Mouse (Mus musculus): Measurements from ENCODE around the gene Timp4. TPM values are rescaled to one million over a fixed set of nuclear protein-coding genes. Genes with fewer than 3 reads are reported as not detected.

The Timp4 gene
- polyA plus RNA-seq, 1 experiment from 2014 or later, result 0.23 TPM

GRCm38 (mm10) chr6:115213129-115213528, 38.9 kb downstream of the Timp4 start:
- H3K4me2 ChIP-seq, result no peak overlapping the region
- H3K27me3 ChIP-seq, result no peaks in the 10 kb centered on the region
- WGBS, result 65% methylated on average over 5 of the region's 5 CpGs
- H3K9ac ChIP-seq, result no peak overlapping the region
- H3K27ac ChIP-seq, result no peak overlapping the region
- H3K9me3 ChIP-seq, result no peaks in the 10 kb centered on the region
- H3K4me1 ChIP-seq, result no peaks in the 10 kb centered on the region
- ATAC-seq (ENCODE audit: low FRiP score), result no peak
- no peak overlapping the region for H3K4me3 ChIP-seq (replicated peaks)
- no peaks in the 10 kb centered on the region for H3K36me3 ChIP-seq (replicated peaks)

DNA sequence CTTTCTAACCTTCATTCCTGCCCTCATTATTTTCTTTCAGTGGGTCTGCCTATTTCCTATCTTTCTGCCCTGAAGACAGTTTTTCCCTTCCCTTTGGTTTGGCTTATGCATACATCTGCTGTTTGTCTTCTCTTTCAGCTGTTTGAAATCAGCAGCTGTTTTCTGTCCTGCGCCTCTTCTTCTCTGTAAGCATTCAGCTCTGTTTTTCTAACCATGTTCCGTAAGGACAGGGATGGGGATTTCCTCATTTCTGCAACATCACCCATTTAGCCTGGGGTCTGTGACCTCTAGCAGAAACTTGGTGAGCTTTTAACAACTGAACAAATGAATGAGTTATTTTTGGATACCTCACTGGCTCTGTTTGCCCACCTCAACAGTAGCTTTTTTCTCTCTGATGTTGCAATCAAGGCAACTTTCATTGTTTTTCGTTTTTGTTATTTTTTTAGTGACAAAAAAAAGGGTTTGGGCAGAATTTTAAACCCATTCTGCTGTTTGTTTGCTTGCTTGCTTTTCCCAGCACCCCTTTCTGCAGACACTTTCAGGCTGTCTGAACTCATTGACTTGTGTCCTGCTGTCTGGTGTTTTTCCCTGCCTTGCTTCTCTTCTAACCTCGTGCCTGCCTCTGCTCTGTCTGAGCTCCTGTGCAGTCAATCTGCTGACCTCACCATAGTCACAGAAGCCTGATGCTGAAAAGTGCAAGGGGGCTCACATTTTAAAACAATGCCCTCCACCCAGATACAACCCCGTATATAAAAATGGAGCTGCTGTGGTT, 39.7 kb downstream of the Timp4 start:
- ATAC-seq (ENCODE audit: low FRiP score), result no peak
- no peaks in the 10 kb centered on the region for H3K9me3 ChIP-seq
- no peaks in the 10 kb centered on the region for H3K4me1 ChIP-seq
- no peaks in the 10 kb centered on the region for H3K36me3 ChIP-seq (replicated peaks)
- H3K4me2 ChIP-seq, result no peak overlapping the region
- H3K27me3 ChIP-seq, result no peaks in the 10 kb centered on the region
- WGBS, result 67% methylated on average over 5 of the region's 5 CpGs
- H3K9ac ChIP-seq, result no peak overlapping the region
- no peak overlapping the region for H3K4me3 ChIP-seq (replicated peaks)
- H3K27ac ChIP-seq, result no peak overlapping the region

DNA sequence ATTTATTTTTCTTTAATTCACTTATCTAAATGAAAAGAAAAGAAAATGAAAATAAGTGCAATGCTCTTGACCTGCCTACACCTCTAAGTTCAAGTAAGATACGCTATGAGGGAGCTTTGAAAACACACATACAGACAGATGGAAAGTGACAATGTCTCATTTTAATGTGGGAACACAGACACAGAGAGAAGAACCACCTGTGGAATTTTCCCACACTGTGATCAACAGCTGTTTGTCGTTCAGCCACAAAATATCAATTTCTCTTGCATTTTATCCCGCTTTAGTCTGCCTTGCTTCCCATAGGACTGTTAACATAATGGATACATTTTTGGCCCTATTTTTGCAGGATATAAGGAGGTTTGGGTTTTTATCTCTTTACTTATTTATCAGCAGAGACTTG, 41.2 kb downstream of the Timp4 start:
- Histone ChIP-seq H3K4me3 (replicated peaks) (no peak overlapping the region), H3K4me2 (no peak overlapping the region), H3K9me3 (no peaks in the 10 kb centered on the region), H3K9ac (no peak overlapping the region), H3K27ac (no peak overlapping the region), H3K4me1 (no peaks in the 10 kb centered on the region), H3K27me3 (no peaks in the 10 kb centered on the region), H3K36me3 (replicated peaks) (no peaks in the 10 kb centered on the region)
- WGBS, result 88% methylated on average over 3 of the region's 3 CpGs
- no peak for ATAC-seq (ENCODE audit: low FRiP score)

DNA sequence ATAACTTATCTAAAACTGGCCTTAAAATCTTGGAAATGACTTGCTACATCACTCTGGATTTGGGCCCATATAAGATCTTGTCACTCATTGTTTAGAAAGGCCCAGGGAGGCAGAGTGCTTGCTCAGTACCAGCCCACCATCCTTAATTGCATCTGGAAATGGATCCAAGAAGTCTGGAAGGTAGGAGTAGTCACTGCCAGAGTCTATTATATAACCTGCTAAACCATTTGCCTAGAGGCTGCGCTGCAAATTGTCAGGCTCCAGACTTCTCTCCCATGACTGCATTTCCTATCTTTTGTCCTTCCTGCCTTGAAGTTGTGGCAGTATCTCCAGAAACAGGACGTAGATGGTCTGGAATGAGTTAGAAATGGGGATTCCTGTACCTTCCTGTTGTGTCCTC, 41.8 kb downstream of the Timp4 start:
- Histone ChIP-seq H3K4me2 (no peak overlapping the region), H3K27ac (no peak overlapping the region), H3K9me3 (no peaks in the 10 kb centered on the region), H3K4me1 (no peaks in the 10 kb centered on the region), H3K4me3 (replicated peaks) (no peak overlapping the region), H3K27me3 (no peaks in the 10 kb centered on the region), H3K36me3 (replicated peaks) (no peaks in the 10 kb centered on the region), H3K9ac (no peak overlapping the region)
- WGBS, result 93% methylated on average over 2 of the region's 2 CpGs
- ATAC-seq (ENCODE audit: low FRiP score), result no peak

DNA sequence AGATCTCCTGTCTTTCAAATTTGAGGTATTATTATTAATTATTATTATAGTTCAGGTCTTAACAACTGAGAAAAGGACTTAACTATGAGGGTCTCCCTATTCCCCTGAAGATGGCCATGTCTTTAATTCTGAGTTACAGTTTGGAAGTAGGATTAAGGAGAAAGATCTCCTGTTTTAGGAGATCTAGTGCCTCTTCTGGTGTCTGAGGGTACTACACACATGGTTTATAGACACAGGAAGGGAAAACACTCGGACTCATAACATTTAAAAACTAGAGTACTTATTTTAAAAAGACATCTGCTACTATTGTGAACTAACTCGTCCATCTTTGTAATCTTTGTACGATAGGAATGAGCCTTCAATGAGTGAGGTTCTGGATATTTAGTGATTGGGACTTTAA, 49.0 kb downstream of the Timp4 start:
- Histone ChIP-seq H3K27ac (no peak overlapping the region), H3K9ac (no peak overlapping the region), H3K4me2 (no peak overlapping the region), H3K4me1 (no peaks in the 10 kb centered on the region), H3K36me3 (replicated peaks) (no peaks in the 10 kb centered on the region), H3K9me3 (no peaks in the 10 kb centered on the region), H3K27me3 (no peaks in the 10 kb centered on the region), H3K4me3 (replicated peaks) (no peak overlapping the region)
- ATAC-seq (ENCODE audit: low FRiP score), result no peak
- WGBS, result 72% methylated on average over 3 of the region's 3 CpGs

DNA sequence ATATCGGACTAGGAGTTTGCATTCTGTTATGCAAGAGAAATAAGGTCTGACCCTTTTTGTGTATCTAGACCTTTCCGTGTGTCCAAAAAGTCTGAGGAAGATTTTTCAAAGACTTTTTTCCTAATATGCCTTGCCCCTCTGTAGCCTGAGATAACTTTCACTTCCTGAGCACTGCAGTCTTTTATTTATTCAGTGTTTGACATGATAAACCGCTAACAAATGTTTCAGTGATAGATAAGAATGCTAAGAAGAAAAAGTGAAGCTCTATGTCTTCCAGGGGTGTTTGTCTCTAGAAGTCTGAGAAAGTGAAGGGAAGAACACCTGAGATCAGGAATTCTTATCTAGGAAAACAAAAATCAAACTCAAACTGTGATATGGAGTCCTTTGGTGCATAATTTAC, 51.3 kb downstream of the Timp4 start:
- H3K36me3 ChIP-seq (replicated peaks), result no peaks in the 10 kb centered on the region
- H3K4me3 ChIP-seq (replicated peaks), result no peak overlapping the region
- no peak for ATAC-seq (ENCODE audit: low FRiP score)
- no peaks in the 10 kb centered on the region for H3K27me3 ChIP-seq
- no peak overlapping the region for H3K9ac ChIP-seq
- 92% methylated on average over 3 of the region's 3 CpGs for WGBS
- no peaks in the 10 kb centered on the region for H3K9me3 ChIP-seq
- no peak overlapping the region for H3K4me2 ChIP-seq
- no peak overlapping the region for H3K27ac ChIP-seq
- H3K4me1 ChIP-seq, result no peaks in the 10 kb centered on the region

Other genes with a start within 250 kb of the Timp4 start
- gene Tamm41, start 214.3 kb downstream of the Timp4 start, polyA plus RNA-seq (2016; fragmentation: Nextera tagmentation; extraction: Ambion mirVana), result 68.5 and 71.0 TPM in 2 replicates
- gene Syn2, start 117.3 kb downstream of the Timp4 start, polyA plus RNA-seq (2016; fragmentation: Nextera tagmentation; extraction: Ambion mirVana), result 6.8 and 8.0 TPM in 2 replicates
- not detected in 2 replicates for gene Gm17482, start 24.9 kb downstream of the Timp4 start, polyA plus RNA-seq (2016; fragmentation: Nextera tagmentation; extraction: Ambion mirVana)
- gene Pparg, start 108.7 kb upstream of the Timp4 start, polyA plus RNA-seq (2016; fragmentation: Nextera tagmentation; extraction: Ambion mirVana), result not detected in 2 replicates

All from forebrain, embryonic 12.5 days (tissue).